Mouse (Mus musculus) hindbrain, postnatal 0 days (tissue): ENCODE results near the gene Aunip. TPM values are rescaled to one million over a fixed set of nuclear protein-coding genes. Genes with fewer than 3 reads are reported as not detected.

Experiments
- ATAC-seq: fragments of 200-750 bp; cut with Nextera tagmentation; 2 replicates; pipeline ENCODE4 v1.8.0; 2017; ENCODE audit warnings: mild to moderate bottlenecking, moderate TSS enrichment, moderate library complexity
- DNase-seq: peaks from one replicate; pipeline ENCODE4 v3.0.0-alpha.2; 2015; ENCODE audit warnings: low spot score
- H3K27ac ChIP-seq: fragments of 300-500 bp; sonication (generic); 2 replicates; pipeline ENCODE4 v1.5.1; 2014; ENCODE audit warnings: mild to moderate bottlenecking
- H3K27me3 ChIP-seq: fragments of 300-500 bp; sonication (generic); 2 replicates; pipeline ENCODE4 v1.6.1; 2014; ENCODE audit warnings: low read length, mixed read lengths; ENCODE audit not compliant: insufficient read depth
- H3K36me3 ChIP-seq: fragments of 300-500 bp; sonication (generic); 2 replicates; pipeline ENCODE4 v1.6.1; 2014; ENCODE audit warnings: low read length, mixed read lengths; ENCODE audit not compliant: insufficient read depth
- H3K4me1 ChIP-seq: fragments of 300-500 bp; sonication (generic); 2 replicates; pipeline ENCODE4 v1.6.1; 2014; ENCODE audit warnings: antibody characterized with exemption, low read length, mixed read lengths; ENCODE audit not compliant: insufficient read depth
- H3K4me2 ChIP-seq: fragments of 300-500 bp; sonication (generic); 2 replicates; pipeline ENCODE4 v1.6.1; 2014; ENCODE audit warnings: low read depth, mild to moderate bottlenecking, low read length, moderate library complexity, mixed read lengths
- H3K4me3 ChIP-seq: fragments of 300-500 bp; sonication (generic); 2 replicates; pipeline ENCODE4 v1.5.1; 2014; ENCODE audit warnings: low read length
- H3K9ac ChIP-seq: fragments of 300-500 bp; sonication (generic); replicated peaks from 2 replicates; pipeline ENCODE4 v1.6.1; 2014; ENCODE audit warnings: mild to moderate bottlenecking, low read length, moderate library complexity, mixed read lengths
- H3K9me3 ChIP-seq: fragments of 300-500 bp; sonication (generic); 2 replicates; pipeline ENCODE4 v1.6.1; 2016; ENCODE audit warnings: low read length, mixed read lengths
- CTCF ChIP-seq: IDR thresholded peaks from 2 replicates; pipeline ENCODE4 v1.5.1; 2016; ENCODE audit warnings: antibody characterized with exemption, control low read depth, low read depth
- WGBS: fragments of 180-500 bp; shearing (Covaris S2); extraction: QIAGEN DNeasy Blood & Tissue Kit; methylation state at CpG from one replicate; pipeline ENCODE4 v1.1.7; 2014; 5-methylcytosine and 5-hydroxymethylcytosine counted together
- polyA plus RNA-seq: library from polyadenylated mRNA; unstranded; fragments of >200 nt; fragmentation: Nextera tagmentation; extraction: Ambion mirVana; gene quantifications from 2 replicates; pipeline ENCODE4 v1.2.1, GENCODE M21; 2015
- total RNA-seq: library from RNA; depleted of rRNA; stranded (reverse); fragments of >200 nt; gene quantifications from 2 replicates; pipeline ENCODE4 v1.2.3, GENCODE M21; 2014

Gene Aunip
- total and polyA plus RNA-seq, 2 experiments from 2014 or later, result 2.6 to 2.7 TPM

DNA sequence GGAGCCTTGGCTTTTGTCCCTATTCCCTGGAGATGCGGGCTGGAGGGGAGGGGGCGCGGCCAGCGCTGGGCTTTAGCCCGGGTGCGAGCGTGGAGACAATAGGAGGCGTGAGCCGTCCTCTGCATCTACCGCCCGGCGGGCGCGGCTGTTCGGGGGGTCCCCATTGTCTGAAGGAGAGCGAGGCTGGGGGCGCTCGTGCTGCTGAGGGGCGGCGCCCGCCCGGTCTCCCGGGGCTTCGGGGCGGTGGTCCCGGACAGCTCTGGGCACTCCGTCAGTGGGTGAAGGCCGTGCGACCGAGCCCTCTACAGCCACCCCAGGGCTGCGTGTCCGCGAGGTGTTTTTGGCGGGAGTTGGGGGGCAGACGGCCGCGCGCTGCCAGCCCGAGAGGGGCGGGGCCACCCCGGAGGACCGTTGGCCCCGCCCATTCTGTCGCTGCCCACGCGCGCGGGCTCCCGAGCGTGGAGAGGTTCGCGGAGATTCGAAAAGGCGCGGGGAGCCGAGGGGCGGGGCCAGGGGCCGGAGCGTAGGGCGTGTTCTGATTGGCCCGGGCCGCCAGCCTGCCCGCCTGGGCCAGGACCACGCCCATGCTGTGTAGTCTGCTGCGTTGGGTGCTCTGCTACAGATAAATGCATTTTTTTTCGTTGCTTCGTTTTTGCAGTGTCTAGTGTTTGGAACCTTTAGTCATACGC, 42.1 kb upstream of the Aunip start:
- TF ChIP-seq CTCF, result no peak
- Histone ChIP-seq H3K27me3 (no peaks in the 10 kb centered on the region), H3K36me3 (peaks cover 7% of the 10 kb centered on the region; the same call in 1 of the 2 replicates), H3K4me3 (peak overlapping the region; percentile 92), H3K4me1 (peaks cover 3% of the 10 kb centered on the region; the same call in 1 of the 2 replicates), H3K4me2 (peak overlapping the region; percentile 83), H3K27ac (peak overlapping the region; percentile 98), H3K9me3 (no peaks in the 10 kb centered on the region), H3K9ac (peak overlapping the region; percentile 97)
- WGBS, result 3% methylated on average over 54 of the region's 68 CpGs
- peak; percentile 89 for ATAC-seq
- DNase-seq, result peak; percentile 98

DNA sequence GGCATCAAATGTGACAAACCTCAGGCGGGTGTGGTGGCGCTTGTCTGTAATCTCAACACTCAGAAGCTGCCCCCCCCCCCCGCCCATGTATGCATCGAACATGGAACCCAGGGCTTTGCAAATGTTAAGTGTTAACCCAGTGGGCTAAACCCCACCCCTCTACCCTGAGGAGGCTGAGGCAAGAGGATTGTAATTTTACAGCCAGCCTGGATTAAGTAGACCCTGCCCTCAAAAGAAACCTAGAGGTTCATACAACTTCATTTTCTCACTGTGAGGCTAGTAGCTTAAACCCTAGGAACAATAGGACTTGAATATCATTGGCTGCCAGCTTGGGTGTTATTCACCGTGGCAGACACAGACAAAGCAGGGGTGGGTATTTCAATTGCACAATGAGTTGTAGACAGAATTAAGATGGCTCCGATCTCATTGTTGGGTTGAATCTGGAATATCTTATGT, 41.4 kb upstream of the Aunip start:
- Histone ChIP-seq H3K36me3 (peaks cover 14% of the 10 kb centered on the region), H3K9ac (peak overlapping the region; percentile 97), H3K9me3 (no peaks in the 10 kb centered on the region), H3K27ac (peak overlapping the region; percentile 98), H3K4me2 (peak overlapping the region; percentile 83), H3K27me3 (no peaks in the 10 kb centered on the region), H3K4me3 (peak overlapping the region; percentile 92), H3K4me1 (peaks cover 6% of the 10 kb centered on the region; the same call in 1 of the 2 replicates)
- peak; percentile 74 for DNase-seq
- TF ChIP-seq CTCF, result no peak
- 3% methylated on average over 6 of the region's 6 CpGs for WGBS
- ATAC-seq, result peak; percentile 19; the same call in 1 of the 2 replicates

DNA sequence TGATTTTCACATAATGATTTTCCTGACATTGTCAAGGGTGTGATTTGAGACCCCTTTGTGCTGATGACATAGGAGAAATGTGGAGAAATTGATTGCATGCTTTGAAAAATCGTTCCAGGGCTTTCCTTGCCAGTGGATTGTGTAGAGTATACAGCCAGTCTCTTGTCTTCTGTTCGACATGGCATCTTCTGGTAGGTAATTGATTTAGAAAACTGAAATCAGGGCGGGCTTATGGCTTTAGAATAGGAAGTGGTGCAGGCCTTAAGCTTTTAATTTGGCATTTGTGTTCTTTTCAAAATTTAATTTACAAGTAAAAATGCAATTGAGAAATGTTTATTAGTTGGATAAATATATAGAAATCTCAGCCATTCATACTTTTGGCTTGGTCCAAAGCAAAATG, 40.8 kb upstream of the Aunip start:
- Histone ChIP-seq H3K4me3 (peak overlapping the region; percentile 92), H3K4me2 (peak overlapping the region; percentile 83), H3K9me3 (no peaks in the 10 kb centered on the region), H3K4me1 (peaks cover 6% of the 10 kb centered on the region; the same call in 1 of the 2 replicates), H3K9ac (peak overlapping the region; percentile 97), H3K27ac (peak overlapping the region; percentile 98), H3K27me3 (no peaks in the 10 kb centered on the region), H3K36me3 (peaks cover 20% of the 10 kb centered on the region)
- 21% methylated on average over 3 of the region's 3 CpGs for WGBS
- DNase-seq (peak; percentile 55), ATAC-seq (no peak)
- TF ChIP-seq CTCF, result no peak

DNA sequence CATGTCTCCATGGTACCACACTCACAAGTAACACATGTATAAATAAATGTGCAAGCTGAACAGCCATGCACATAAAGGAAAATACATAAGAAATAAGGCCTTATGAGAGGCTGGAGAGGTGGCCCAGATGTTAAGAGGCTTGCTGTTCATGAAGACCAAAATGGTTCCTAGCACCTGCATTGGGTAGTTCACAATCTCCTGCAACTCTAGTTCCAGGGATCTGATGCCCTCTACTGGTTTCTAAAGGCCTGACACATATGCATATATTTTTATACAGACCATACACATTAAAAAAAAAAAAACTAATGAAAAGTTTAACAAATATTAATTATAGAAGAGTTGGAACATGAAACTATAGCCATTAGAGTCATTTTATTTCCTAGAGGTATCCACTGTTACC, 39.3 kb upstream of the Aunip start:
- no peaks in the 10 kb centered on the region for H3K9me3 ChIP-seq
- H3K36me3 ChIP-seq, result peaks cover 31% of the 10 kb centered on the region
- H3K9ac ChIP-seq, result no peak overlapping the region
- H3K4me1 ChIP-seq, result peaks cover 6% of the 10 kb centered on the region; the same call in 1 of the 2 replicates
- ATAC-seq (no peak), DNase-seq (peak; percentile 59)
- peak overlapping the region; percentile 83 for H3K4me2 ChIP-seq
- H3K27me3 ChIP-seq, result no peaks in the 10 kb centered on the region
- peak; percentile 53; the same call in 1 of the 2 replicates for TF ChIP-seq CTCF
- peak overlapping the region; percentile 98; the same call in 1 of the 2 replicates for H3K27ac ChIP-seq
- H3K4me3 ChIP-seq, result peak overlapping the region; percentile 92

DNA sequence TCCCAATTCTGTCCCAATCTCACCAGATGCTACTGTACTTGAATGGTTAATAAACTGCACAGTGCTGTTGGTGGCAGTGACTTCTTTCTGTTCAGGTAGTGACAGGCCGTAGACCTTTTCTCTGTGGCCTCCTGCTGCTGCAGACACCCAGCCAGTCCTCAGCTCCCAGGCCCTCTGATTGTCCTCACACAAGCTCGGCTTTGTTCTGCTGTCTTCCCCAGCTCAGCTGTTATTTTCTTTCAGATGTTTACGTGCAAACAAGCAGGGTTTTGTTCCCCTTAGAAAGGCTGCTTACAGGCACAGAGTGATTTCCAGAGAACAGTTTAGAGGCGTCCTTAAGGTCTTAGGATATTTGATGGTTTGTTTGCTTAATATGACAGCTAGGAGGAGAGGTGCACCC, 37.0 kb upstream of the Aunip start:
- H3K9me3 ChIP-seq, result no peaks in the 10 kb centered on the region
- ATAC-seq (no peak), DNase-seq (no peak)
- no peak for TF ChIP-seq CTCF
- H3K36me3 ChIP-seq, result peaks cover 34% of the 10 kb centered on the region
- H3K27me3 ChIP-seq, result no peaks in the 10 kb centered on the region
- H3K4me1 ChIP-seq, result peaks cover 3% of the 10 kb centered on the region; the same call in 1 of the 2 replicates
- no peak overlapping the region for H3K4me3 ChIP-seq
- H3K4me2 ChIP-seq, result no peak overlapping the region
- H3K9ac ChIP-seq, result 0 out of 2 replicates have a peak overlapping the region, but pooled peaks have one; percentile 26
- peak overlapping the region; percentile 80 for H3K27ac ChIP-seq
- WGBS, result 36% methylated on average over 4 of the region's 4 CpGs

DNA sequence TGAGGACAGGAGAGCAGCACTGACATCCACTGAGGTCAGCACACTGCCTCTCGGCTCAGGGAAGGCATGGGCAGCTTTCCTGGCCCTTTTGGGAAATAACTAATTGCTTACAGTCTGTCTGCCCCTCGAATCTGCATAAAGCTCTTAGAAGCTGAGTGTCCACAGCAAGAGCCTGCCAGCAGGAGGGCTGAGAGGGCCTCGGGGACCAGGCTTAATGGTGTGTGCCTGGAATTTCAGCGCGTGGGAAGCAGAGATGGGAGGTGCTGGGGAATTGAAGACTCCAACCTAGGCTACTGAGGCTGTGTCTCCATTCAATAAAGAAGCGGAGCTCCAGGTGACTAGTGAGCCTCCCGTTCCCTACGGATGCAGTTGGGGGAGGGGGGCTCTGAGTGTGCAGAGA, 36.6 kb upstream of the Aunip start:
- 21% methylated on average over 8 of the region's 8 CpGs for WGBS

More for the DNA sequence above, 36.6 kb upstream of the Aunip start:
- Histone ChIP-seq H3K4me1 (peaks cover 3% of the 10 kb centered on the region; the same call in 1 of the 2 replicates), H3K9ac (0 out of 2 replicates have a peak overlapping the region, but pooled peaks have one; percentile 26), H3K4me3 (no peak overlapping the region), H3K27ac (peak overlapping the region; percentile 80), H3K36me3 (peaks cover 34% of the 10 kb centered on the region), H3K9me3 (no peaks in the 10 kb centered on the region), H3K27me3 (no peaks in the 10 kb centered on the region), H3K4me2 (no peak overlapping the region)
- DNase-seq (peak; percentile 54), ATAC-seq (no peak)
- no peak for TF ChIP-seq CTCF
